Mouse (Mus musculus) macrophage (primary cell): ENCODE results near the gene Gm11273. TPM values are rescaled to one million over a fixed set of nuclear protein-coding genes. Genes with fewer than 3 reads are reported as not detected.
"Not testable (repeated sequence)": the region's sequence is repeated elsewhere in the genome, so short reads cannot be mapped to it uniquely, and the experiment has no call there.

ENCODE experiments used
- H3K27ac ChIP-seq: fragments of 350-480 bp; formaldehyde crosslinking; 2 replicates; pipeline ENCODE4 v1.9.0; 2021
- H3K36me3 ChIP-seq: fragments of 350-480 bp; formaldehyde crosslinking; 2 replicates; pipeline ENCODE4 v1.9.0; 2021; ENCODE audit errors: inconsistent target
- H3K4me3 ChIP-seq: fragments of 350-480 bp; formaldehyde crosslinking; 2 replicates; pipeline ENCODE4 v1.9.0; 2021; ENCODE audit errors: inconsistent target
- H3K79me2 ChIP-seq: fragments of 350-480 bp; formaldehyde crosslinking; 2 replicates; pipeline ENCODE4 v1.9.0; 2021; ENCODE audit errors: inconsistent target
- WGBS: methylation state at CpG from one replicate; pipeline ENCODE4 v1.1.7; 2026; ENCODE audit warnings: inconsistent platforms; ENCODE audit not compliant: missing documents; 5-methylcytosine and 5-hydroxymethylcytosine counted together
- polyA plus RNA-seq: library from polyadenylated mRNA; stranded (reverse); fragments of 250-400 nt; gene quantifications from 3 replicates; pipeline ENCODE4 v1.2.4, GENCODE M21; 2018; ENCODE audit warnings: inconsistent platforms
- total RNA-seq, 78 experiments: library from RNA; depleted of rRNA; stranded (reverse); fragments of 250-400 nt; gene quantifications; 1 replicate in 9 of 78; 2 replicates in 24 of 78; 3 replicates in 43 of 78; 4 replicates in 2 of 78; pipeline ENCODE4 v1.2.4; 2018; ENCODE audit warnings: inconsistent platforms in 56 of 78

Gm11273 gene
- total RNA-seq (2018; cell fraction: chromatin; rRNA removed): not detected
- total RNA-seq (2018; cell fraction: cytosol; rRNA removed): 1 to 10 TPM in 25 of 26 experiments, under 1 TPM in 1; 0.80 to 5.0 (median 2.0) TPM
- total RNA-seq (2018; cell fraction: nucleus; rRNA removed): 1 to 10 TPM in 2 of 26 experiments, not detected in 24; 2.5 to 2.7 TPM
- 3.8 to 14.2 TPM (median 11.7 TPM) in 3 replicates for polyA plus RNA-seq

DNA sequence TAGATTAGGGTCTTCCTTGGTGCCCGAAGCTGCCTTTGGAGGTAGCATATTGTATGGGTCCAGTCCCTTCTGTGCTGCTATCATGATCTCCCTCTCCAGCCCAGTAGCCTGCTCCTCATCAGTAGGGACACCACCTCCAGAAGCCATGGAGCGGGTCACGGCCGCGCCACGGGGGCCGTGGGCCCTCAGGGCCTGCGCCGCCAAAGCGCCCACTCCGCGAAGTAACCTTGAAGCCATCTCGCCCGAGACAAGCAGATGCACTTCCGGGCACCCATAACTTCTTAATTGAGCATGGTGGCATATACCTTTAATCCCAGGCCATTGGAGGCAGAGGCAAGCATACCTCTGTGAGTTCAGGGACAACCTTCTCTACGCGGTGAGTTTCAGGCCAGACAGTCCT, at the start of gene Gm11273:
Gene Gm11273 (minus strand): TSS at position 237 of the 400 bp plus-strand sequence.
- H3K4me3 ChIP-seq, H3K79me2 ChIP-seq, H3K27ac ChIP-seq, H3K36me3 ChIP-seq: not testable (repeated sequence)
- 90% methylated on average over 7 of the region's 17 CpGs for WGBS

DNA sequence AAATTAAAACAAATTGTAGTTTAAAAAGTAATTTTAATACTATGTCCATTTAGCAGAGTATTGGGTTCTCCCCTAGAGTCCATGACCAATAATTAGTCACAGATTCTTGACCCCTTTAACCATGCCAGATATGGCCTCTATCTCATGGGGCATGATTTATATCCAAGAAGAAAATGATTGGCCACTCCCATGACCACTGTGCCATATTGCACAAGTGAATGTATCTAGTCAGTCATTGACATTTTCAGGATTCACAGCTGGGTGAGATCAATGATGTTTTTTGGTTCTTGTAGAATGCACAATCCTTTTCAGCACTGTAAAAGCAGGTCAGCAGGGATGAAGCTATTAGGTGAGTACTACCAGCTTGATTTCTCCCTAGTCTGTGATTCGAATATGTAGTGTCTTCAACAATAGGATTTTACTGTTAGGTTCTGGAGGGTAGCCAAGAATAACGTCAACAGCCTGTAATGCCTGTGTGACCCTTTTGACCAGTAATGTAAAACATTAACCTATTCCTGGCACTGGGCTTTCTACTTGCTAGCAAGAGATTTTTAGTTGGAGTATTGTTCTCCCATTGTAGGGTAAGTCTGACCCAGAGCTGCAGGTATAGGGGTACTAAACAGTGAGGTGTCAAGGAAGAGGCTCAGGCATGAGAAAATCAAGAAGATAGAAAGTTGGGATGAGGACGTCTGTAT, 49.3 kb upstream of the Gm11273 start:
- WGBS: 74% methylated on average over 3 of the region's 3 CpGs
- no peaks in the 10 kb centered on the region for H3K79me2 ChIP-seq
- no peaks in the 10 kb centered on the region for H3K36me3 ChIP-seq
- no peak overlapping the region for H3K27ac ChIP-seq
- H3K4me3 ChIP-seq: no peak overlapping the region

DNA sequence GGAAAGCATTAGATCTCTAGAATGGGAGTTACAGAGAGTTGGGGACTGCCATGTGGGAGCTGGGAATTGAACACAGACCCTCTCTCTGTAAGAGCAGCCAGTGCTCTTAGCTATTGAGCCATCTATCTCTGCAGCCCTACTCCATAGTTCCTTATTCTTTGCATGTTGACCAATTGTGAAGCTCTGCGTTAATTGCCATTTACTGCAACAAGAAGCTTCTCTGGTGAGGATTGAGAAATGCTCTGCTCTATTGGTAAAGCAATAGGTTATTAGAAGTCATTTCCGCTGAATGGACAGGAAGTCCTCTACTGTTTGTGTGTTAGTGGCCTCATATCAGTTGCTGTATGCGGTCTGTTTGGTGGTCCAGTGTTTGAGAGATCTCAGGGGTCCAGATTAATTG, 48.3 kb upstream of the Gm11273 start:
- no peaks in the 10 kb centered on the region for H3K79me2 ChIP-seq
- H3K4me3 ChIP-seq: no peak overlapping the region
- WGBS: 87% methylated on average over 3 of the region's 3 CpGs
- H3K36me3 ChIP-seq: no peaks in the 10 kb centered on the region
- no peak overlapping the region for H3K27ac ChIP-seq

DNA sequence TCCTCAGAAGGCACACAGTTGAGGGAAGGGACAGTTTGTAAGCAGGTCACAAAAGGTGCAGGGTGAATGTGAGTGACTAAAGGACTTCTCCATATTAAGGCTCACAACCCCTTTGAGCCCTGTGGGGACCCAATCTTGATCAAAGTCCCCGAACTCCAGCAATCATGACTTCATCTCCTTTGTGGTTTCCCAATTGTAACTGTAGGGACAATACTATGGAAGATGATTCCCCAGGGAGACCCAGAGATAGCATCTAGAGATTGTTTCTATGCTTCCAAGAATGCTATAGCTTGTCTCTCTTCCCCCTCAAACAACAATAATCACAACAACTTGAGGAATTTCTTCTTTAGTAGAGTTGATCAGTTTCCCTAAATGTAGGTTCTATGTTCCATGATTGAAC, 41.5 kb upstream of the Gm11273 start, which contains the start of gene Olfr1366:
Gene Olfr1366 (minus strand): TSS at position 101 of the 400 bp plus-strand sequence.
- H3K4me3 ChIP-seq: no peak within 1 kb of the TSS
- no peak within 1 kb of the TSS for H3K27ac ChIP-seq
- no peaks in the 10 kb centered on the region for H3K79me2 ChIP-seq
- H3K36me3 ChIP-seq: no peaks in the 10 kb centered on the region
- WGBS: 85% methylated on average over 1 of the region's 1 CpGs

DNA sequence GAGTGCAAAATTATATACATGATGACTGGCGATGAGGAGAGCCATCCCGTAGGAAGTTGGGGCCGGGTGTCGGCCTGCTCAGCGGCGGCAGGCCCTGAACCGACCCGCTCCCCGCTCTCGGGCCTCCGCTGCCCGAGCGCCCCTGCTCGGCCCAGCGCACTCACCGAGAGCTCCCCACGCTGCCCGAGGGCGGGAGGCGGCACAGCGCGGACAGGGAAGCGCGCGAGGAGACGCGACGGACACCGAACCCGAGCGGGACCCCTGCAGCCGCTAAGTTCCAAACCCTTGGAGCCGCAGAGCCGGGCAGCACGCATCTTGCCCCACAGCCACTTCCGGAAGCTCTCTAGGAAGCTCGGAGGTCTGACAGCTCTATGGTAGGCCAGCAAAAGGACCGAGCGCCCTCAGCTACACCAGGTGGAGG, 29.6 kb upstream of the Gm11273 start, which contains the start of gene Zkscan8:
Gene Zkscan8 (minus strand): TSS at position 340 of the 421 bp plus-strand sequence.
- Histone ChIP-seq H3K27ac (no peak within 1 kb of the TSS), H3K4me3 (peak within 1 kb of the TSS; percentile 46), H3K79me2 (no peaks in the 10 kb centered on the region), H3K36me3 (peaks cover 7% of the 10 kb centered on the region; the same call in 1 of the 2 replicates)
- 1% methylated on average over 26 of the region's 39 CpGs for WGBS

DNA sequence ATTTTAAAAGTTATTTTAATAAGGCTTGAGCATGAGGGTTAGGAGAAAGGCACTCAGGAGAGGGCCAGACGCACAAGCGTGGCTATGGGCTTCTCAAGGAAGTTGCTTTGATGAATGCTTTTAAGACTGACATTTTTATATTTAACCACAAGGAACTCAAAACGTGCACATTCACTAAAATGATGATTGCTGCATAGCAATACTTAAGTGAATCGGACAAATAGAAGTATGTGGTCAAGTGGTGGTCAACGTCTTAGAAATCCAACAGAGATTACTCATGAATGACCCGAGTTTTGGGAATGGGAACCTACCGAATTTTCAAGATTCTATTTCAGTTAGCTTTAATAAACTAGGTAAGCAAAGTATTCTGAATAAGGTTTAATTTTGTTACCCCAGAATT, 28.9 kb upstream of the Gm11273 start:
- WGBS: 45% methylated on average over 7 of the region's 7 CpGs
- H3K4me3 ChIP-seq: peak overlapping the region; percentile 46

DNA sequence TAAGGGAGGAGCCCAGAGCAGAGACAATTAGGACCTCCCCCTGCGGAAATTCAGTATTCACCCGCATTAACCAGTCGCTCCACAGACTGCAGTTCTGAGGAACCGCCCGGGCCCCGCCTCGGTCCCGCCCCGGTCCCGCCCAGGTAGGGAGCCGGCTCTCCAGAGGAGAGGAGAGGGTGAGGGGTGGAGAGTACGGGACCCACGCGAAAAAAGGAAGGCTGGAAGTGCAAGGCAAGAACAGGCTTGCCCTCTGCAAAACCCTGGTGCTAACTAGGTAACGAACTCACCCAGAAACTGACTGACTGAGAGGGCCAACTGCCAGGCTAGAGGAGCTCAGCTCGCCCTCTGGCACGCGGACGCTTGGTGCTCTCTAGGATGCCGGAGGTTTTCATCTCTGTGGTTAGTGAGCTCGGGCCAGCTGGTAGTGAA, 5.0 kb upstream of the Gm11273 start:
- no peaks in the 10 kb centered on the region for H3K36me3 ChIP-seq
- 3% methylated on average over 20 of the region's 21 CpGs for WGBS
- H3K4me3 ChIP-seq: peak overlapping the region; percentile 48
- H3K27ac ChIP-seq: peak overlapping the region; percentile 27; the same call in 1 of the 2 replicates
- H3K79me2 ChIP-seq: no peaks in the 10 kb centered on the region

More for the DNA sequence above, 28.9 kb upstream of the Gm11273 start:
- H3K27ac ChIP-seq: no peak overlapping the region
- no peaks in the 10 kb centered on the region for H3K79me2 ChIP-seq
- H3K36me3 ChIP-seq: peaks cover 13% of the 10 kb centered on the region

DNA sequence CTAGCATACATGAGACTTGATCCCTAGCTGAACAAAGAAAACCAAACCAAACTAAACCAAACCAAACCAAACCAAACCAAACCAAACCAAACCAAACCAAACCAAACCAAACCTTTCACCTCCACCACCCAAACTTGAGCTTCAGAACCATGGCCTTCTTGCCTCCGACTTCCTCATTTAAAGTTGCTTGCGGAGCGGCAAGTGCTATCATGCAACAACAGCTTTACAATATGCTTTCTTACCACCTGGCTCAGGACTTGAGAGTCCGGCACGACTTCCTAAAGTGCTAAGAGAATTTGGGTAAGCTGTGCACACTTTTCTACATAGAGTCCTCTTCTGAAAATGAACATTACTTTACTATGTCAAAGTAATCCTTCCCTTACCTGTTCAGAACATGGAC, 1.1 kb upstream of the Gm11273 start:
- H3K36me3 ChIP-seq: no peaks in the 10 kb centered on the region
- H3K27ac ChIP-seq: no peak overlapping the region
- no peaks in the 10 kb centered on the region for H3K79me2 ChIP-seq
- H3K4me3 ChIP-seq: no peak overlapping the region
- 82% methylated on average over 5 of the region's 5 CpGs for WGBS

DNA sequence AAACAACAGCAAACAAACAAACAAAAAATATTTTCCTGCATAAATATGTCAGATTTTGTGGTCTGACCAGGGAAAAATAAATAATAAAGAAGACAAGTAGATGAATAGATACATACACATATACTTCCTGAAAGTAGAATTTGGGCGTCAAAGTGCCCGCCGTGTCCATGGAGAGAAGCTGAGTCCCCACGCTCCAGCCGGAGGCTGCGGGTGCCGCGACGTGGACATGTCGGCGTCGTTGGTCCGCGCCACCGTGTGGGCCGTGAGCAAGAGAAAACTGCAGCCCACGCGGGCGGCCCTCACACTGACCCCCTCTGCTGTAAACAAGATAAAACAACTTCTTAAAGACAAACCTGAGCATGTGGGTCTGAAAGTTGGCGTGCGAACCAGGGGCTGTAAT, 6.1 kb downstream of the Gm11273 start, which contains the start of gene AK157302:
Gene AK157302 (plus strand): TSS at position 144 of the 400 bp plus-strand sequence.
- Histone ChIP-seq H3K27ac (no peak within 1 kb of the TSS), H3K79me2 (no peaks in the 10 kb centered on the region), H3K36me3 (no peaks in the 10 kb centered on the region), H3K4me3 (no peak within 1 kb of the TSS)
- 95% methylated on average over 20 of the region's 21 CpGs for WGBS

DNA sequence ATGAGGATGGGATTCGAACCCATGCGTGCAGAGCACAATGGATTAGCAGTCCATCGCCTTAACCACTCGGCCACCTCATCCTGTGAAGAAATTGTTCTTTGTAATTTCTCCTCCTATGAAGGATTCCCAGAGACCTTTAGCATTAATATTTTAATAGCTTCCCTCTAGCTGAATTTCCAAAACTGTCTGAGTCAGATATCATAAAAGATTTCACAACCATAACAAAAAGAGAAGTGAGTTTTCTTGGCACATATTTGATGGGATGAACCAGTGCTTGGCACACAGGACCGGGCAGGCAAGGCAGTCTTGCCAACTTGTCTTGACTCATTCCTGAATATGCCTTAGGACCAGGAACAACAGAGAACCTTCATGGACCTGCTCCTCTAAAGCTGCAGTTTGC, 8.4 kb downstream of the Gm11273 start:
- no peak overlapping the region for H3K27ac ChIP-seq
- no peak overlapping the region for H3K4me3 ChIP-seq
- H3K79me2 ChIP-seq: no peaks in the 10 kb centered on the region
- no peaks in the 10 kb centered on the region for H3K36me3 ChIP-seq
- WGBS: 84% methylated on average over 5 of the region's 5 CpGs

DNA sequence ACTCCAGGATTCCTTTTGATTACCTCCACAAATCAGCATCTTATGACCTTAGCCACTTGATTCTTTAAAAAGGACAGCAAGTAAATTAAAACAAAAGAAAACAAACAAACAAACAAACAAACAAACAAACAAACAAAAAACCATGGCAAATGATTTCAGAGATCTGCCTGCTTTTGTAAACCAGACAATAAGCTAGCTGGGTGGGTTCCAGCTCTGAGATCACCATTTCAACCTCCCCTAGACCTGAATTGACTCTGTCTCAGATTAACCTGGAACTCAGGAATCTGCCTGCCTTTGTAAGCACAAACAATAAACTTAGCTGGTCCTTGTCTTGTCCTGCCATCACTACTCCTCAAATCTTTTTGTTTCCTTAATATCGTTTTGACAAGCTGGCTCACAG, 14.3 kb downstream of the Gm11273 start:
- Histone ChIP-seq H3K79me2 (no peaks in the 10 kb centered on the region), H3K27ac (no peak overlapping the region), H3K36me3 (no peaks in the 10 kb centered on the region), H3K4me3 (no peak overlapping the region)
- 100% methylated on average over 1 of the region's 1 CpGs for WGBS

DNA sequence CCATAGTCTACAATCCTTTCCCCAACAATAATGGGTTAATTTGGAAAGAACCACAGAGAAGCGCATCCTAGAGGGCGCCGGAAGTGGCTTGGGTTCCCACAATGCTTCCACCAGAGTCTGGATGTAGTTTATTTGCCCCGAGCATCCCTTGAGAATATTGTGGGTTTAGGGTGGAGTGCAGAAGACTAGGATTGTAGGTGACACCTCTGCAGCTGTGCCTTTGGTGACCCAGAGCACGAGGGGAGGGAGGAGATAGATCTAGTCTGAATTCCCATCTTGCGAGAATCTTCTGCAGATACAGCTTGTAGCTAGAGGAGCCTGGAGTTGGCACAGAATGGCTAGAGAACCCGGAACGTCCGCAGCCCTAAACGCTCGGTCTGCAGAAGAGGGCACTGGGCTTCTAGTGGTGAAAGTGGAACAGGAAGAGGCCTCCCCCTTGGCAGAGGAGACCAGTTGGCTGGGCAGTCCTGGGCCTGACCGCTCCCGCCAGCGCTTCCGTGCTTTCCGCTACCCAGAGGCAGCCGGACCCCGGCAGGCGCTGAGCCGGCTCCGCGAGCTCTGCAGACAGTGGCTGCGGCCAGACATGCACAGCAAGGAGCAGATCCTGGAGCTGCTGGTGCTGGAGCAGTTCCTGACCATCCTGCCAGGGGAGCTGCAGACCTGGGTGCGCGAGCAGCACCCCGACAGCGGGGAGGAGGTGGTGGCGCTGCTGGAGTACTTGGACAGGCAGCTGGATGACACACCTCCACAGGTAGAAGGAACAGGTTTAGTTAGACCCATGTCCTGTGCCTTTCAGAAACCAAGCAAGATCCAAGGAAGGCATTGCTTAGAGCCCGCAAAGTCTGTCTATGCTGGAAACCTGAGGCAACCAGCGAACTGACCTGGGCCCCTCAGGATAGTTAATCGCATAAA, 22.2 kb downstream of the Gm11273 start, which contains the start of the genes Zkscan4 and Gm10065:
Gene Zkscan4 (plus strand): TSS at position 149 of the 912 bp plus-strand sequence.
Gene Gm10065 (minus strand): TSS at position 683 of the 912 bp plus-strand sequence.
- not testable (repeated sequence) for H3K27ac ChIP-seq, H3K36me3 ChIP-seq, H3K79me2 ChIP-seq
- H3K4me3 ChIP-seq: peak within 1 kb of the TSS; percentile 34
- WGBS: 5% methylated on average over 18 of the region's 31 CpGs

DNA sequence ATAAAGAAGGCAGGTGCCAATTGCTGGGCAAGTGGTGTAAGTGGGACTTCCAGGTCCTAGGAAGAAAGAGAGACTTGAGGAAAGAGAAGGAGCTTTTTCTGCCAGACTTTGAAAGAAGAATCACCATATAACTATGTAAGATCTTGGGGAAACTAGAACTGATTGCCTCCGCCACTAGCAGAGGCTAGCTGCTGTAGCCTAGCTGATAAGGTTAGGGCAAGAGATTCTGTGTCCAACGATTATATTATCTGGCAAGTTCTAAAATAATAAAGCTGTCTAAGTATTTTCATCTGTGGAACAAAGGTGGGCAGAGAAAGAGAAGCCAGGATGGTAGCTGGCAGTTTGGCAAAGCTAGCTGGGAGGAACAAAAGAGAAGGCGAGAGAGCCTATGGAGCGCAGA, 28.8 kb downstream of the Gm11273 start:
- 61% methylated on average over 4 of the region's 4 CpGs for WGBS
- Histone ChIP-seq H3K79me2 (no peaks in the 10 kb centered on the region), H3K27ac (no peak overlapping the region), H3K4me3 (no peak overlapping the region), H3K36me3 (no peaks in the 10 kb centered on the region)

DNA sequence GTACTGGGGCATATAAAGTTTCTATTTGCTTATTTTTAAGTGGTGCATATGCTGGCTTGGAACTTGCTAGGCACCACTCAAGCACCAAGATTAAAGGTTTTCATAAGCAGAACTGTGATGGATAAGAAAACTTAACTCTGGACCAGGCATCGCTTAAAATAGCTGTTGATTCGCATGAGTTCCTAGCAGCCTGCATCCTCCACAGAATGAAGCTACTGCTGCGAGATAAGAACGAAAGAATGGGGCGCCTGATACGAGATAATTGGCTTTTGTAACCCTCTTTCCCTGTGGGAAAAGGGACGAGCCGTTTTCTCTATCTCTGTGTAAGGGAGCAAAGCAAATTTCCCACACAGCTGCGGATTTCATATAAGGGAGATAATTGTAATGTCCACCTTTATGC, 32.1 kb downstream of the Gm11273 start:
- Histone ChIP-seq H3K4me3 (no peak overlapping the region), H3K79me2 (no peaks in the 10 kb centered on the region), H3K36me3 (no peaks in the 10 kb centered on the region), H3K27ac (no peak overlapping the region)
- 50% methylated on average over 9 of the region's 9 CpGs for WGBS
